Mouse (Mus musculus): ENCODE results near the gene Kcnt2. TPM values are rescaled to one million over a fixed set of nuclear protein-coding genes. Genes with fewer than 3 reads are reported as not detected.

Gene Kcnt2
- polyA plus RNA-seq, 1 experiment from 2014 or later: 0.49 TPM

DNA sequence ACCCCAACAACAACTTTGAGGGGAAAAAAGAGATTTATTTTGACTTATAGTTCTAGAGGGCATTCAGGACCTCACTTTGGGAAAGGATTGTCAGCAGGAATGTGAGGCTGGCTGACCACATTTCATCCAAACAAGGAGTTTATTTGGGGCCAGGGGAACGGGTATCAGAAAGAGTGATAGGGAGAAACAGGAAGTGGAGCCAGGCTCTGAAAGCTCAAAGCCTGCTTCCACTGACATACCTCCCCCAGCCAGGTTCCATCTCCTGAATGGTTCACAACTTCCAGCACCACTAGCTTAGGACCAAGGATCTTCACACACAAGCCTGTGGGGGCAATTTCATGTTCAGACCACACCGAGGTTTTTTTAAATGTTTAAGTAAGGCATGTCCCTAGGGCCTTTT, 21.3 kb downstream of the Kcnt2 start:
- no peak overlapping the region for H3K27ac ChIP-seq (ENCODE audit: low read depth, low read length)
- no peak for ATAC-seq (replicated peaks; ENCODE audit: low FRiP score)
- whole genome bisulfite sequencing: 38% methylated on average over 2 of the region's 2 CpGs

GRCm38 (mm10) chr1:140273624-140274023, 27.7 kb downstream of the Kcnt2 start:
- H3K9me3 ChIP-seq (ENCODE audit: control insufficient read depth, low read length): no peaks in the 10 kb centered on the region
- H3K9ac ChIP-seq (ENCODE audit: low read depth, low read length): no peak overlapping the region
- no peaks in the 10 kb centered on the region for H3K4me1 ChIP-seq (replicated peaks; ENCODE audit: control insufficient read depth, insufficient read depth, low read length)
- no peaks in the 10 kb centered on the region for H3K27me3 ChIP-seq (replicated peaks; ENCODE audit: control insufficient read depth, insufficient read depth, low read length)
- DNase-seq (ENCODE audit: low spot score) (no peak), ATAC-seq (replicated peaks; ENCODE audit: low FRiP score) (no peak)
- 65% methylated on average over 3 of the region's 3 CpGs for WGBS
- H3K27ac ChIP-seq (ENCODE audit: low read depth, low read length): no peak overlapping the region
- no peaks in the 10 kb centered on the region for H3K36me3 ChIP-seq (ENCODE audit: control insufficient read depth, insufficient read depth, low read length)
- no peak overlapping the region for H3K4me3 ChIP-seq (ENCODE audit: low read depth, low read length)
- H3K4me2 ChIP-seq: no peak overlapping the region

More for the DNA sequence above, 21.3 kb downstream of the Kcnt2 start:
- Histone ChIP-seq H3K4me2 (no peak overlapping the region), H3K9ac (ENCODE audit: low read depth, low read length) (no peak overlapping the region), H3K9me3 (ENCODE audit: control insufficient read depth, low read length) (no peaks in the 10 kb centered on the region), H3K36me3 (ENCODE audit: control insufficient read depth, insufficient read depth, low read length) (no peaks in the 10 kb centered on the region), H3K4me3 (ENCODE audit: low read depth, low read length) (no peak overlapping the region), H3K4me1 (replicated peaks; ENCODE audit: control insufficient read depth, insufficient read depth, low read length) (no peaks in the 10 kb centered on the region), H3K27me3 (replicated peaks; ENCODE audit: control insufficient read depth, insufficient read depth, low read length) (no peaks in the 10 kb centered on the region)
- DNase-seq (ENCODE audit: low spot score): no peak

GRCm38 (mm10) chr1:140275813-140276212, 29.9 kb downstream of the Kcnt2 start:
- Histone ChIP-seq H3K27me3 (replicated peaks; ENCODE audit: control insufficient read depth, insufficient read depth, low read length) (no peaks in the 10 kb centered on the region), H3K4me1 (replicated peaks; ENCODE audit: control insufficient read depth, insufficient read depth, low read length) (no peaks in the 10 kb centered on the region)
- no peak for ATAC-seq (replicated peaks; ENCODE audit: low FRiP score)

GRCm38 (mm10) chr1:140293140-140293539, 47.2 kb downstream of the Kcnt2 start:
- Histone ChIP-seq H3K27ac (ENCODE audit: low read depth, low read length) (no peak overlapping the region), H3K9me3 (ENCODE audit: control insufficient read depth, low read length) (no peaks in the 10 kb centered on the region), H3K4me1 (replicated peaks; ENCODE audit: control insufficient read depth, insufficient read depth, low read length) (no peaks in the 10 kb centered on the region), H3K36me3 (ENCODE audit: control insufficient read depth, insufficient read depth, low read length) (no peaks in the 10 kb centered on the region), H3K4me3 (ENCODE audit: low read depth, low read length) (no peak overlapping the region), H3K4me2 (no peak overlapping the region), H3K9ac (ENCODE audit: low read depth, low read length) (no peak overlapping the region), H3K27me3 (replicated peaks; ENCODE audit: control insufficient read depth, insufficient read depth, low read length) (no peaks in the 10 kb centered on the region)
- no peak for DNase-seq (ENCODE audit: low spot score)
- ATAC-seq (replicated peaks; ENCODE audit: low FRiP score): no peak
- WGBS: 75% methylated on average over 3 of the region's 3 CpGs

More at GRCm38 (mm10) chr1:140275813-140276212, 29.9 kb downstream of the Kcnt2 start:
- Histone ChIP-seq H3K27ac (ENCODE audit: low read depth, low read length) (no peak overlapping the region), H3K9ac (ENCODE audit: low read depth, low read length) (no peak overlapping the region), H3K4me2 (no peak overlapping the region), H3K9me3 (ENCODE audit: control insufficient read depth, low read length) (no peaks in the 10 kb centered on the region), H3K36me3 (ENCODE audit: control insufficient read depth, insufficient read depth, low read length) (no peaks in the 10 kb centered on the region), H3K4me3 (ENCODE audit: low read depth, low read length) (no peak overlapping the region)
- no peak for DNase-seq (ENCODE audit: low spot score)

GRCm38 (mm10) chr1:140295482-140295881, 49.5 kb downstream of the Kcnt2 start:
- DNase-seq (ENCODE audit: low spot score) (no peak), ATAC-seq (replicated peaks; ENCODE audit: low FRiP score) (no peak)
- H3K27ac ChIP-seq (ENCODE audit: low read depth, low read length): no peak overlapping the region

DNA sequence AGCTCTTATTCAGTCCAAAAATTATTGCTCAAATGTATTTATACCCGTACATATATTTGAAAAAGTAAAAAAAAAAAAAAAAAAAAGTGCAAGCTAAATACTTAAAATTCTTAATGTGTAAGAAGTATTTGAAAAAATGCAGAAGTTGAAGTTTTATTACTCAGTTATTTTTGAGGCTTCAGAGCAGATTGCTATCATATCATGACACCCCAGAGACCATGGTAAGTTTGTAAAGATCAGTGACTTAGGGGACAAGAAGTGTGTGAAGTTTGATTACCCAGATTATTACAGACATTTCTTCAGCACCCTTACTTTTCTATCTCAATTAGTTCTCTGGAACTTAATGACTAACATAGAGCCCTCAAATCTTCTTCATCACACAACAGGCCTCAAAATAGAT, 58.3 kb downstream of the Kcnt2 start:
- H3K4me1 ChIP-seq (replicated peaks; ENCODE audit: control insufficient read depth, insufficient read depth, low read length): no peaks in the 10 kb centered on the region
- no peak overlapping the region for H3K4me3 ChIP-seq (ENCODE audit: low read depth, low read length)
- H3K9me3 ChIP-seq (ENCODE audit: control insufficient read depth, low read length): no peaks in the 10 kb centered on the region
- no peak for DNase-seq (ENCODE audit: low spot score)
- no peak overlapping the region for H3K4me2 ChIP-seq
- no peak for ATAC-seq (replicated peaks; ENCODE audit: low FRiP score)
- no peak overlapping the region for H3K27ac ChIP-seq (ENCODE audit: low read depth, low read length)
- WGBS: 86% methylated on average over 1 of the region's 1 CpGs
- no peaks in the 10 kb centered on the region for H3K27me3 ChIP-seq (replicated peaks; ENCODE audit: control insufficient read depth, insufficient read depth, low read length)
- H3K9ac ChIP-seq (ENCODE audit: low read depth, low read length): no peak overlapping the region
- H3K36me3 ChIP-seq (ENCODE audit: control insufficient read depth, insufficient read depth, low read length): no peaks in the 10 kb centered on the region

More at GRCm38 (mm10) chr1:140295482-140295881, 49.5 kb downstream of the Kcnt2 start:
- Histone ChIP-seq H3K36me3 (ENCODE audit: control insufficient read depth, insufficient read depth, low read length) (no peaks in the 10 kb centered on the region), H3K9ac (ENCODE audit: low read depth, low read length) (no peak overlapping the region), H3K9me3 (ENCODE audit: control insufficient read depth, low read length) (no peaks in the 10 kb centered on the region), H3K27me3 (replicated peaks; ENCODE audit: control insufficient read depth, insufficient read depth, low read length) (no peaks in the 10 kb centered on the region), H3K4me3 (ENCODE audit: low read depth, low read length) (no peak overlapping the region), H3K4me2 (no peak overlapping the region), H3K4me1 (replicated peaks; ENCODE audit: control insufficient read depth, insufficient read depth, low read length) (no peaks in the 10 kb centered on the region)

DNA sequence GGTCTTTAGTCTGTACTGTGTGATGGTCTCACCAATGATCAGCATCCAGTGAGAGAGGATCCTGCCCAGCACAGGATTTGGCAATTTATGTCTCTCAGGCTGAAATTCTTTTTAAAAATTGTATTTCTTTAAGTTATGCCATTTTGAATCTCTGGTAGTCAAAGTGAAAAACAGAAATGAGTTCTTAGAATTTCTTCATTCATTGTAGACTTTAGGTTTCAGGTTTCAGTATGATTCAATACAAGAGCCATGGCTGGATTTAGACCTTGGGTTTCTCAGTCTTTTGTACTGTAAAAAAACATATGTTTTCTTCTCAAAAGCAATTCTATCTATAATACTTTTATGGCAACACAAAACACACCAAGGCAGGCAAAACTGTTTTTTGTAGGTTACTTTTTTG, 59.4 kb downstream of the Kcnt2 start:
- no peak overlapping the region for H3K4me3 ChIP-seq (ENCODE audit: low read depth, low read length)
- H3K9ac ChIP-seq (ENCODE audit: low read depth, low read length): no peak overlapping the region
- no peaks in the 10 kb centered on the region for H3K36me3 ChIP-seq (ENCODE audit: control insufficient read depth, insufficient read depth, low read length)
- H3K27ac ChIP-seq (ENCODE audit: low read depth, low read length): no peak overlapping the region
- ATAC-seq (replicated peaks; ENCODE audit: low FRiP score): no peak
- no peak for DNase-seq (ENCODE audit: low spot score)
- no peaks in the 10 kb centered on the region for H3K27me3 ChIP-seq (replicated peaks; ENCODE audit: control insufficient read depth, insufficient read depth, low read length)
- H3K9me3 ChIP-seq (ENCODE audit: control insufficient read depth, low read length): no peaks in the 10 kb centered on the region
- H3K4me1 ChIP-seq (replicated peaks; ENCODE audit: control insufficient read depth, insufficient read depth, low read length): no peaks in the 10 kb centered on the region
- H3K4me2 ChIP-seq: no peak overlapping the region

GRCm38 (mm10) chr1:140306339-140306738, 60.4 kb downstream of the Kcnt2 start:
- 61% methylated on average over 2 of the region's 2 CpGs for WGBS
- H3K9ac ChIP-seq (ENCODE audit: low read depth, low read length): no peak overlapping the region
- ATAC-seq (replicated peaks; ENCODE audit: low FRiP score) (no peak), DNase-seq (ENCODE audit: low spot score) (no peak)
- H3K9me3 ChIP-seq (ENCODE audit: control insufficient read depth, low read length): no peaks in the 10 kb centered on the region
- H3K27me3 ChIP-seq (replicated peaks; ENCODE audit: control insufficient read depth, insufficient read depth, low read length): no peaks in the 10 kb centered on the region
- no peak overlapping the region for H3K4me3 ChIP-seq (ENCODE audit: low read depth, low read length)
- no peak overlapping the region for H3K4me2 ChIP-seq
- no peaks in the 10 kb centered on the region for H3K4me1 ChIP-seq (replicated peaks; ENCODE audit: control insufficient read depth, insufficient read depth, low read length)
- no peak overlapping the region for H3K27ac ChIP-seq (ENCODE audit: low read depth, low read length)
- no peaks in the 10 kb centered on the region for H3K36me3 ChIP-seq (ENCODE audit: control insufficient read depth, insufficient read depth, low read length)

DNA sequence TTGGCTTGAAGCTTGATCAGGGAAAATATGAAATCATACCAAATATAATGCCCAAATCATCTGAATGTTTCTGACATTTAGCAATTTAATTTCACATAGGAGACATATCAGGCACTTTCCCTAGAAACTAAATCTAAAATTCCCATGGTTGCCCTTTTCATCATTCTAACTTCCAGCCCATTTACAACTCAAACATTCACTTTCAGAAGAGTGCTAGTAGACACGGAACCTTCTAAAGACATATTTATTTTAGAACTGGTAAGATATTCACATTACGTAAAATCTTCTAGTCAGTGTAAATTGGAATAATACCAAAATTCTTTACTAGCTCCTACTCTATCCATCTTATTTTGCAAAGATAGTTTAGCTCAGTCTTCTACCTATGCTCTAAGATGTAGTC, 64.8 kb downstream of the Kcnt2 start:
- Histone ChIP-seq H3K4me3 (ENCODE audit: low read depth, low read length) (no peak overlapping the region), H3K9me3 (ENCODE audit: control insufficient read depth, low read length) (no peaks in the 10 kb centered on the region), H3K27me3 (replicated peaks; ENCODE audit: control insufficient read depth, insufficient read depth, low read length) (no peaks in the 10 kb centered on the region), H3K27ac (ENCODE audit: low read depth, low read length) (no peak overlapping the region), H3K9ac (ENCODE audit: low read depth, low read length) (no peak overlapping the region), H3K4me1 (replicated peaks; ENCODE audit: control insufficient read depth, insufficient read depth, low read length) (no peaks in the 10 kb centered on the region), H3K36me3 (ENCODE audit: control insufficient read depth, insufficient read depth, low read length) (no peaks in the 10 kb centered on the region), H3K4me2 (no peak overlapping the region)
- DNase-seq (ENCODE audit: low spot score) (no peak), ATAC-seq (replicated peaks; ENCODE audit: low FRiP score) (no peak)
- WGBS: 94% methylated on average over 2 of the region's 2 CpGs
